Mouse (Mus musculus): Measurements from ENCODE around the gene Trim15. TPM values are rescaled to one million over a fixed set of nuclear protein-coding genes. Genes with fewer than 3 reads are reported as not detected.

Trim15 gene
- not detected in 2 replicates for polyA plus RNA-seq (2012)

DNA sequence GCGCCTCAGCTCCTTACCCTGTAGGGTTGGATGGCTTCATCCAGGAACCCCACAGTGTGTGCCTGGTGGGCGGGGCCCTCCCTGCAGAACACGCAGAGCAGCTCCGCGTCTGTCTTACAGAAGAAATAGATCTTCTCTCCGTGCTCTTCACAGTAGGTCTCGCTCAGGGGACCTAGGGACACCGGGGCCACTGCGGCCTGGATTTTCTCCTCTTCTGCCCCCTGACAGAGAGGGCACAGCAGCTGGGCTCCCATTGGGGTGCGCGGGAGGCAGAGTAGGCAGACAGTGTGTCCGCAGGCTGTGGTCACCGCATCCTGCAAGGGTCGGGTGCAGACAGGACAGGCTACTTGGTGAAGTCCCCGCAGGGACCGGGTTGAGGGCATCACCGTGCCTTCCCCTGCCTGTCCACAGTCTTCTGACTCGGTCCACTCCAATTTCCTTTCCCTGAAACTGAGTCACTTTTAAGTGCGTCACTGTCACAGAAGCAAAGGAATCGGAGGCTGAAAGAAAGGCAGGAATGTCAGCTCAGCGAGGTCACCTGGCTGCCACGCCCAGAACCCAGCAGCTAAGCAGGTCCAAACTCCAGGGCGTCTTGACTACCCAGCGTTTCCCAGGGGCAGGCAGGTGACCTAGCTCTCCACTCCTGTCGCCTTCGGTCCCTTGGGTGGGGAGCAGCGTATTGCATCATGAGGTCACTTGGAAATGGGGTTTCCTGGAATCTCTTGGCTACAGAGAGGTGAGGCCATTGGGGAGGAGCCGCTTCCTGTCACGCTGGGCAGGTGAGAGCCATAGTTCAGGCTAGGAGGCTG is at the start of gene Trim15:
Gene Trim15 (minus strand): TSS at position 492 of the 809 bp plus-strand sequence.

DNA sequence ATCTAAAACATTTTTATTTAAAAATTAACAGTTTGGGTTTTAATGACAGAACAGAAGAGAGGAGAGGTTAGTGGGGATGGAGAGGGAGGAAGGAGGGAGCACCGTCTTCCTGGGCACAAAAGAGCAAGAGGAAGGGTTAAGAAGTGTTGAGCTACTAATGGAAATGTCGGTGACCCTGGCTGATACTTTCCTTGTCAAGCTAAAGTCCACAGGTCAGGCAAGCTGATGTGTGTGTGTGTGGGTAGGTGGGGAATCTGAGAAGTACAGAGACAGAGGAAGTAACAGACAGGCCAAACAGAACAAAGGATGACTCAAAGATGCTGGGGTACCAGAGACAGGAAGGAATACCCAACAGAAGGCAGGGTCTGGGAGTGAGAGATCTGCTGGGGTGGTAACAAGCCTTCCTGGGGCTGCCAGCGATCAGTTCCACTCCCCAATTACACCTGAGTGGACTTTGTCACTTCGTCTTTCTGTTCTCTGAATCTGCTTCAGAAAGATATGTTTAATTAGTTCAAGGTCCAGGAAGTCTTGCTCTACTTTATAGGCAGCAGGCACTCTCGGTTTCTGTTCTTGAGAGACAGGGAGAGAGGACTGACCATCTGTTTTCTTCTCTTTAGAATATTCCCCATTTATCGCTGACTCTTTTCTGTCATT is 30.7 kb upstream of the Trim15 start, which contains the start of gene Trim31:
Gene Trim31 (plus strand): TSS at position 567 of the 654 bp plus-strand sequence.

DNA sequence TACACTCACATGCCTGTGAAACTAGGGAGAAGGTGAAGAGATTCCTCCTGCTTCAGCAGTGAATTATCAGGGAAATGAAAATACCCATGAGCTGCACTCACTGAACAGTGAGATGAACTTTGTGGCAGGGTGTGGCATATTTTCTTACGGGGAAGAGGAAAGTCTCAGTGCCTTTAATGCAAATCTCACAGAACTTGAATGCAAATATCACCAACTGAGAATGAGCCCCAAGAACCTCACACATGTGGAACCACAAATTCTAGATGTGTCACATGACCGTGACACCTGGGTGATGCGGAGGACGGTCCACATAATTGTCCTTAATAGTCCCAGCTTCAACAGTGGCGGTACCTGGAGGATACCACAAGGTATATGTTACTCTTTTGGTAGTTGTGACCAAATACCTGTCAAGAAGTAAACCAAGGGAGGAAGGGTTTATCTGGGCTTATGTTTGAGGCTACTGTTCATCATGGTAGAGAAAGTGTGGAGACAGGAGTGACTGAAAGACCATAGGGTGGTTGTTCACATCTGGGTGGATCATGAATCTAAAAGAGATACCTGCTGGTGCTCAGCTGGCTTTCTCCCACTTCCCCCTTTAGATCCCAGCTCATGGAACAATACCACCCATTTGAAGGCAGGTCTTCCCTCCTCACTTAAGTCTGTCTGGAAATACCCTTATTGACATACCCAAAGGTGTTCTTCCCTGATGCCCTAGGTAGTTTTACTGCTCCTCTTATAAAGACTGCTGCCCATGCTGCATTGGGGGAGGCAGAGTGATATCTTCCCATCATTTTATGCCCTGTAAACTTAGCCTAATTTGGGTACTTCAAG is 23.3 kb upstream of the Trim15 start, which contains the start of gene Trim40:
Gene Trim40 (minus strand): TSS at position 51 of the 831 bp plus-strand sequence.

DNA sequence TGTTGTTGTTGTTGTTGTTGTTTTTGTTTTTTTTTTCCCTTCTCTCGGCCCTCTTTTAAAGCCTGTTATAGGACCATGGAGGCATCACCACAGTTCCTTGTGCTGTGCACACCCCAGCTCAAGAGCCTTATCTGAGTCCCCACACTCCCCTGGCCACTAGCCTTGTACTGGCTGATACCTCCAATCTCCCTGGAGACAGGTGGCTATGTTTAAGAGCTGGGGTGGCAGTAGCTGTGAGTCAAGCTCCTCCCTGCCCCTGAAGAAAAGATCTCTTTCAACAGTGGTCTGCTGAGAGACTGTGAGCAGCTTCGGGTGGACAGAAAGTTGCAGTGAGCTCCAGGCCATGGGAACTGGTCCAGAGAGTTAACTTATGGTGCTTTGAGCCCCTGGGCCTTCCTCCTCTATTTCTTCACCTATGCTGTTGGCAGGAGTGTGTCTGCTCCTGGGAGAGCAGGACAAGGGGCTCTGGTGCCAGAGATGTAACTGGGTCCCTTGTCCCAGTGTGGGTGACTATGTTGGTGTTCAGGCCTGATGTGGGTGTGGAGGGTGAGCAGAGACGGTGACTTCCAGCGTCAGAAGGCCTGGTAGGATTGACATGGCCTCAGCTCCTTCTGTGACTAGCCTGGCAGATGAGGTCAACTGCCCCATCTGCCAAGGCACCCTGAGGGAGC is 2.4 kb upstream of the Trim15 start, which contains the start of gene Trim10:
Gene Trim10 (plus strand): TSS at position 291 of the 671 bp plus-strand sequence.

DNA sequence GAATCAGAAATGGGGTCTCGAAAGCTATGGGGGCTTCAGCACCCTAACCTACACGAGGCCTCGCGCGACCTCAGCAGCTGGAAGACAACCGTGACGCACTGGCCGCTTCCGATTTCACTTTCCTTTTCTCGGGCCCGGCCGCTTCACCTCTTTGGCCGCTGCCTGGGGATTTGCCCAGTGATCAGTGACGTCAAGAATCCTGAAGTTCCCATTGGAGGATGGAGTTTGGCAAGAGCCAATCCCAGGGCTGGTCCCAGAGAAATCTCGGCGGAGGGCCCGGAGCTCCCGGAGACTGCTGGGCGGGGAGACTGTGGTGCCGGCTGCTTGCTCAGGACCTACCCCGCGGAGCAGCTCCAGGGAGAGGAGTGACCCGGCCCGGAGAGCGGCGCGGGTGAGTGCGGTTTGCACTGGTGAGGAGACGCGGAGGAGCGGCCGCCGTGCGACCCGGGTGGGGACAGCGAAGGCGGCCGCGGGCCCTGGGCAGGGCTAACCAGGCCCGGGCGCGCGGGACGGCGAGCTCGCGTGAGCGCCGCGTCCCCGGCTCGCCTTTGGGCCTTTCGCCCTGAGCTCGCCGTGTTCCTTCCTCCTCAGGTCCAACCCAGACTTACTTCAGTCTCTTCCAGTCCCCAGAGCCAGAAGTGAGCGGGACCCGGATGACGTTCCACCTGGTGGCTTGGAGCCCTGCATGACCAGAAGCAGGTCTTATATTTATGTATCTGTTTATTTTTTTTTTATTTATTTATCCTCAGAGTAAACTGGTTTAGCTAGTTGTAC is 29.9 kb downstream of the Trim15 start, which contains the start of gene Trim26:
Gene Trim26 (plus strand): TSS at position 261 of the 774 bp plus-strand sequence.

DNA sequence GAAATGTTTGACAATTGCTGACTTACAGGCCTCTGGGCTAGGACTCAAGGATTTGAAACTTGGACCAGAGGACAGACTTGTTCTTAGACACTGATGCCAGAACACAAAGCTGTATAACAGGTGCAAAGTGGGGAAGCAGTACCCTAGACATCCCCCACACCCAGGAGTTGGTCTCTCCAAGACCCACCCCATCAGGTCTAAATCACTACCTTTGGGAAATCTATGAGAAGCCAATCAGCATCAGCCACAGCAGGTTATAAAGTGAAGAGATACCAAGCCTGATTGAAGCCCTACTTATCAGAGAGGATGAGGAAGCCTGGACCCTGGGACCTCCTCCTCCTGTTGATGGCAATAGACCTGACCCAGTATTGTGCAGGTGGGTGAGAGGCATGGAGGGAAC is 55.1 kb downstream of the Trim15 start, which contains the start of gene H2-M10.6:
Gene H2-M10.6 (plus strand): TSS at position 301 of the 400 bp plus-strand sequence.

Other genes with a start within 250 kb of the Trim15 start
- gene H2-M9, start 224.5 kb downstream of the Trim15 start, polyA plus RNA-seq (2012): not detected in 2 replicates
- not detected in 2 replicates for gene H2-M1, start 195.0 kb downstream of the Trim15 start, polyA plus RNA-seq (2012)
- gene H2-M10.5, start 94.3 kb downstream of the Trim15 start, polyA plus RNA-seq (2012): not detected in 2 replicates
- not detected in 2 replicates for gene H2-M10.6, start 55.0 kb downstream of the Trim15 start, polyA plus RNA-seq (2012)
- gene Trim26, start 30.1 kb downstream of the Trim15 start, polyA plus RNA-seq (2012): 19.3 and 20.1 TPM in 2 replicates
- gene Trim10, start 2.4 kb upstream of the Trim15 start, polyA plus RNA-seq (2012): 0.89 and 1.6 TPM in 2 replicates
- gene Trim40, start 22.9 kb upstream of the Trim15 start, polyA plus RNA-seq (2012): not detected in 2 replicates
- not detected in 2 replicates for gene Trim31, start 30.9 kb upstream of the Trim15 start, polyA plus RNA-seq (2012)
- gene Rnf39, start 75.7 kb upstream of the Trim15 start, polyA plus RNA-seq (2012): 0.09 and 0.45 TPM in 2 replicates
- gene Ppp1r11, start 84.5 kb upstream of the Trim15 start, polyA plus RNA-seq (2012): 125 and 144 TPM in 2 replicates
- gene Znrd1, start 91.3 kb upstream of the Trim15 start, polyA plus RNA-seq (2012): 2.9 and 3.1 TPM in 2 replicates
- gene Znrd1as, start 91.4 kb upstream of the Trim15 start, polyA plus RNA-seq (2012): 0.18 TPM in 1 of 2 replicates, not detected in the other
- not detected in 2 replicates for gene 2410137M14Rik, start 114.0 kb upstream of the Trim15 start, polyA plus RNA-seq (2012)
- 0.12 TPM in 1 of 2 replicates, not detected in the other for gene H2-M5, start 122.3 kb upstream of the Trim15 start, polyA plus RNA-seq (2012)
- 0.46 and 0.68 TPM in 2 replicates for gene Zfp57, start 134.0 kb upstream of the Trim15 start, polyA plus RNA-seq (2012)
- gene Mog, start 156.2 kb upstream of the Trim15 start, polyA plus RNA-seq (2012): not detected in 2 replicates
- 35.7 and 37.7 TPM in 2 replicates for gene Gabbr1, start 178.8 kb upstream of the Trim15 start, polyA plus RNA-seq (2012)
- not detected in 2 replicates for gene Olfr90, start 221.3 kb upstream of the Trim15 start, polyA plus RNA-seq (2012)
- gene Olfr91, start 231.1 kb upstream of the Trim15 start, polyA plus RNA-seq (2012): not detected in 2 replicates

Data from megakaryocyte-erythroid progenitor cell, adult 5 weeks (primary cell).